Mouse (Mus musculus) bone marrow, adult 2 months (tissue): ENCODE measurements around the gene Slc17a7.

Source experiments
- CTCF ChIP-seq: fragments of 200-500 bp; IDR thresholded peaks from 2 replicates; pipeline ENCODE4 v1.5.1; 2011; ENCODE audit warnings: low read length, control low read depth; ENCODE audit not compliant: control insufficient read depth, insufficient read depth
- POLR2A ChIP-seq: fragments of 200-500 bp; IDR thresholded peaks from 2 replicates; pipeline ENCODE4 v1.6.1; 2011; ENCODE audit warnings: low read depth, mild to moderate bottlenecking, control low read depth, low read length, borderline replicate concordance; ENCODE audit not compliant: control insufficient read depth

- TF ChIP-seq POLR2A (no peak), CTCF (no peak)
Observed at GRCm38 (mm10) chr7:45158991-45159390, 4.8 kb upstream of the Slc17a7 start.
